Mouse (Mus musculus) E14TG2a.4 (cell line): ENCODE measurements around the gene Aff1.

ENCODE experiments used
- CTCF ChIP-seq: conservative IDR thresholded peaks from 2 replicates; pipeline ENCODE4 v1.5.1; 2014; ENCODE audit warnings: low read length
- POU5F1 ChIP-seq: IDR thresholded peaks from 2 replicates; pipeline ENCODE4 v1.6.1; 2014; ENCODE audit warnings: low read length, borderline replicate concordance

GRCm38 (mm10) chr5:103772252-103772651, 80.1 kb downstream of the Aff1 start:
- TF ChIP-seq CTCF = no peak
- no peak for TF ChIP-seq POU5F1
